Mouse (Mus musculus) liver, adult (tissue): Measurements from ENCODE around the gene Rsph3a.
"Not testable (repeated sequence)": the region's sequence is repeated elsewhere in the genome, so short reads cannot be mapped to it uniquely, and the experiment has no call there.

Experiments used
- GATA4 ChIP-seq: IDR thresholded peaks from 2 replicates; pipeline ENCODE4 v1.6.1; 2014; ENCODE audit warnings: mild to moderate bottlenecking, low read length; ENCODE audit not compliant: insufficient replicate concordance

Rsph3a gene

GRCm38 (mm10) chr17:7945117-7946052 lies at the start of gene Rsph3a:
TSS of gene Rsph3a (plus strand) at chr17:7945614.
- TF ChIP-seq GATA4: not testable (repeated sequence)

GRCm38 (mm10) chr17:7896047-7896635 lies 49.3 kb upstream of the Rsph3a start:
- no peak for TF ChIP-seq GATA4

GRCm38 (mm10) chr17:7897120-7897519 lies 48.3 kb upstream of the Rsph3a start:
- no peak for TF ChIP-seq GATA4

- no peak for TF ChIP-seq GATA4
Measured at GRCm38 (mm10) chr17:7897756-7898155, 47.7 kb upstream of the Rsph3a start.

- no peak for TF ChIP-seq GATA4
Measured at GRCm38 (mm10) chr17:7899233-7899632, 46.2 kb upstream of the Rsph3a start.

GRCm38 (mm10) chr17:7899961-7900360 lies 45.5 kb upstream of the Rsph3a start:
- TF ChIP-seq GATA4: no peak

GRCm38 (mm10) chr17:7901536-7901935 lies 43.9 kb upstream of the Rsph3a start:
- TF ChIP-seq GATA4: no peak

GRCm38 (mm10) chr17:7902362-7902761 lies 43.1 kb upstream of the Rsph3a start:
- TF ChIP-seq GATA4: no peak

GRCm38 (mm10) chr17:7904992-7905391 lies 40.4 kb upstream of the Rsph3a start:
- TF ChIP-seq GATA4: no peak

GRCm38 (mm10) chr17:7905936-7906685 lies 39.3 kb upstream of the Rsph3a start:
- TF ChIP-seq GATA4: no peak

- no peak for TF ChIP-seq GATA4
Measured at GRCm38 (mm10) chr17:7914596-7915227, 30.7 kb upstream of the Rsph3a start.

- TF ChIP-seq GATA4: no peak
Measured at GRCm38 (mm10) chr17:7915791-7916190, 29.6 kb upstream of the Rsph3a start.

- TF ChIP-seq GATA4: no peak
Measured at GRCm38 (mm10) chr17:7916782-7917574, 28.4 kb upstream of the Rsph3a start.

- TF ChIP-seq GATA4: no peak
Measured at GRCm38 (mm10) chr17:7918355-7918754, 27.1 kb upstream of the Rsph3a start.

- TF ChIP-seq GATA4: no peak
Measured at GRCm38 (mm10) chr17:7919209-7919608, 26.2 kb upstream of the Rsph3a start.

- TF ChIP-seq GATA4: no peak
Measured at GRCm38 (mm10) chr17:7922564-7922963, 22.9 kb upstream of the Rsph3a start.
